Mouse (Mus musculus) forebrain, postnatal 0 days (tissue): Measurements from ENCODE around the gene Dnase2a. TPM values are rescaled to one million over a fixed set of nuclear protein-coding genes. Genes with fewer than 3 reads are reported as not detected.

Experiments used
- ATAC-seq: fragments of 200-750 bp; cut with Nextera tagmentation; 2 replicates; pipeline ENCODE4 v1.8.0; 2017; ENCODE audit warnings: mild to moderate bottlenecking, moderate library complexity
- DNase-seq: peaks from one replicate; pipeline ENCODE4 v3.0.0-alpha.2; 2015
- H3K27ac ChIP-seq: fragments of 300-500 bp; sonication (generic); 2 replicates; pipeline ENCODE4 v1.5.1; 2014; ENCODE audit warnings: low read depth, mild to moderate bottlenecking, antibody characterized with exemption, low read length, moderate library complexity, mixed read lengths
- H3K27me3 ChIP-seq: fragments of 300-500 bp; sonication (generic); 2 replicates; pipeline ENCODE4 v1.6.1; 2014; ENCODE audit warnings: mild to moderate bottlenecking, low read length, mixed read lengths; ENCODE audit not compliant: insufficient read depth
- H3K36me3 ChIP-seq: fragments of 300-500 bp; sonication (generic); 2 replicates; pipeline ENCODE4 v1.6.1; 2014; ENCODE audit warnings: mild to moderate bottlenecking, moderate library complexity; ENCODE audit not compliant: insufficient read depth
- H3K4me1 ChIP-seq: fragments of 300-500 bp; sonication (generic); 2 replicates; pipeline ENCODE4 v1.6.1; 2014; ENCODE audit warnings: antibody characterized with exemption; ENCODE audit not compliant: insufficient read depth
- H3K4me2 ChIP-seq: fragments of 300-500 bp; sonication (generic); 2 replicates; pipeline ENCODE4 v1.6.1; 2014; ENCODE audit warnings: low read depth, mild to moderate bottlenecking, moderate library complexity
- H3K4me3 ChIP-seq: fragments of 300-500 bp; sonication (generic); 2 replicates; pipeline ENCODE4 v1.5.1; 2014; ENCODE audit warnings: low read depth, low read length, mixed read lengths
- H3K9ac ChIP-seq: fragments of 300-500 bp; sonication (generic); 2 replicates; pipeline ENCODE4 v1.6.1; 2014; ENCODE audit warnings: mild to moderate bottlenecking
- H3K9me3 ChIP-seq: fragments of 300-500 bp; sonication (generic); 2 replicates; pipeline ENCODE4 v1.6.1; 2016; ENCODE audit warnings: low read length
- CTCF ChIP-seq: sonication (generic); IDR thresholded peaks from 2 replicates; pipeline ENCODE4 v1.5.1; 2016; ENCODE audit warnings: antibody characterized with exemption, control low read depth, low read depth
- WGBS: fragments of 180-500 bp; shearing (Covaris S2); extraction: QIAGEN DNeasy Blood & Tissue Kit; methylation state at CpG from one replicate; pipeline ENCODE4 v1.1.7; 2014; 5-methylcytosine and 5-hydroxymethylcytosine counted together
- microRNA-seq, 2 experiments: library from miRNA; unstranded; fragments of <30 nt; microRNA quantifications; one replicate each; pipeline ENCODE4; 2016
- polyA plus RNA-seq: library from polyadenylated mRNA; unstranded; fragments of >200 nt; fragmentation: Nextera tagmentation; extraction: Ambion mirVana; gene quantifications from 2 replicates; pipeline ENCODE4 v1.2.1, GENCODE M21; 2015
- total RNA-seq: library from RNA; depleted of rRNA; stranded (reverse); fragments of >200 nt; gene quantifications from 2 replicates; pipeline ENCODE4 v1.2.3, GENCODE M21; 2014; rRNA removed

Dnase2a gene
- total and polyA plus RNA-seq, 2 experiments from 2014 or later, result 3.6 to 6.3 TPM

- Histone ChIP-seq H3K9ac (peak overlapping the region; percentile 97), H3K4me1 (peaks cover 9% of the 10 kb centered on the region; the same call in 1 of the 2 replicates), H3K27ac (0 out of 2 replicates have a peak overlapping the region, but pooled peaks have one; percentile 10), H3K4me2 (peak overlapping the region; percentile 91), H3K36me3 (peaks cover 32% of the 10 kb centered on the region), H3K4me3 (peak overlapping the region; percentile 85), H3K9me3 (no peaks in the 10 kb centered on the region), H3K27me3 (no peaks in the 10 kb centered on the region)
- ATAC-seq (no peak), DNase-seq (no peak)
- WGBS, result 58% methylated on average over 5 of the region's 5 CpGs
- no peak for TF ChIP-seq CTCF
These were observed 62.6 kb downstream of the Dnase2a start for GRCm38 (mm10) chr8:84970913-84971312.

Small RNA genes lying within 50 kb of the gene (microRNA-seq; reads per million reads assigned to microRNA genes)
- gene Gm24197, result 0 reads per million in 2 experiments
- 1.6 to 4.3 reads per million in 2 experiments for gene Mir7069

Other genes with a start within 250 kb of the Dnase2a start
Only the 30 nearest of the 33 such genes appear.
- 65.9 and 78.2 TPM in 2 replicates for gene Nacc1, start 220.7 kb upstream of the Dnase2a start, total RNA-seq
- gene Nacc1, start 220.7 kb upstream of the Dnase2a start, polyA plus RNA-seq, result 14.6 and 14.7 TPM in 2 replicates
- 2.2 and 2.7 TPM in 2 replicates for gene Lyl1, start 207.1 kb upstream of the Dnase2a start, total RNA-seq
- gene Lyl1, start 207.1 kb upstream of the Dnase2a start, polyA plus RNA-seq, result 2.4 and 2.5 TPM in 2 replicates
- not detected in 2 replicates for gene G430095P16Rik, start 185.6 kb upstream of the Dnase2a start, total RNA-seq
- gene G430095P16Rik, start 185.6 kb upstream of the Dnase2a start, polyA plus RNA-seq, result 0.56 and 1.0 TPM in 2 replicates
- 111 and 116 TPM in 2 replicates for gene Nfix, start 108.2 kb upstream of the Dnase2a start, total RNA-seq
- 347 and 376 TPM in 2 replicates for gene Nfix, start 108.2 kb upstream of the Dnase2a start, polyA plus RNA-seq
- gene Dand5, start 85.7 kb upstream of the Dnase2a start, total RNA-seq, result 4.7 and 6.9 TPM in 2 replicates
- 8.2 and 10.0 TPM in 2 replicates for gene Dand5, start 85.7 kb upstream of the Dnase2a start, polyA plus RNA-seq
- 24.7 and 28.7 TPM in 2 replicates for gene Gadd45gip1, start 77.0 kb upstream of the Dnase2a start, total RNA-seq
- 36.7 and 40.8 TPM in 2 replicates for gene Gadd45gip1, start 77.0 kb upstream of the Dnase2a start, polyA plus RNA-seq
- gene Rad23a, start 67.9 kb upstream of the Dnase2a start, total RNA-seq, result 32.2 and 55.3 TPM in 2 replicates
- gene Rad23a, start 67.9 kb upstream of the Dnase2a start, polyA plus RNA-seq, result 63.5 and 77.4 TPM in 2 replicates
- 470 and 505 TPM in 2 replicates for gene Calr, start 61.6 kb upstream of the Dnase2a start, total RNA-seq
- gene Calr, start 61.6 kb upstream of the Dnase2a start, polyA plus RNA-seq, result 354 and 405 TPM in 2 replicates
- 77.1 and 91.2 TPM in 2 replicates for gene Farsa, start 51.6 kb upstream of the Dnase2a start, total RNA-seq
- gene Farsa, start 51.6 kb upstream of the Dnase2a start, polyA plus RNA-seq, result 100 and 103 TPM in 2 replicates
- gene Syce2, start 36.4 kb upstream of the Dnase2a start, total RNA-seq, result 27.5 and 32.2 TPM in 2 replicates
- gene Syce2, start 36.4 kb upstream of the Dnase2a start, polyA plus RNA-seq, result 77.9 and 78.2 TPM in 2 replicates
- 28.9 and 31.5 TPM in 2 replicates for gene Gcdh, start 14.6 kb upstream of the Dnase2a start, total RNA-seq
- 21.3 and 27.5 TPM in 2 replicates for gene Gcdh, start 14.6 kb upstream of the Dnase2a start, polyA plus RNA-seq
- gene Klf1, start 6.6 kb upstream of the Dnase2a start, total RNA-seq, result 0.46 TPM in 1 of 2 replicates, not detected in the other
- gene Klf1, start 6.6 kb upstream of the Dnase2a start, polyA plus RNA-seq, result 0.50 and 0.77 TPM in 2 replicates
- 39.7 and 57.7 TPM in 2 replicates for gene Mast1, start 28.8 kb downstream of the Dnase2a start, total RNA-seq
- gene Mast1, start 28.8 kb downstream of the Dnase2a start, polyA plus RNA-seq, result 44.2 and 63.8 TPM in 2 replicates
- 4.8 and 10.4 TPM in 2 replicates for gene Rtbdn, start 38.4 kb downstream of the Dnase2a start, total RNA-seq
- 1.7 and 3.5 TPM in 2 replicates for gene Rtbdn, start 38.4 kb downstream of the Dnase2a start, polyA plus RNA-seq
- not detected in 2 replicates for gene Gm49661, start 60.9 kb downstream of the Dnase2a start, total RNA-seq
- not detected in 2 replicates for gene Gm49661, start 60.9 kb downstream of the Dnase2a start, polyA plus RNA-seq
- gene Prdx2, start 61.0 kb downstream of the Dnase2a start, total RNA-seq, result 814 and 983 TPM in 2 replicates
- gene Prdx2, start 61.0 kb downstream of the Dnase2a start, polyA plus RNA-seq, result 974 and 1,110 TPM in 2 replicates
- gene Rnaseh2a, start 61.2 kb downstream of the Dnase2a start, total RNA-seq, result 39.8 and 42.7 TPM in 2 replicates
- gene Rnaseh2a, start 61.2 kb downstream of the Dnase2a start, polyA plus RNA-seq, result 52.2 and 56.3 TPM in 2 replicates
- gene Junb, start 70.2 kb downstream of the Dnase2a start, total RNA-seq, result 21.9 and 22.2 TPM in 2 replicates
- gene Junb, start 70.2 kb downstream of the Dnase2a start, polyA plus RNA-seq, result 10.1 and 15.9 TPM in 2 replicates
- 30.3 and 32.5 TPM in 2 replicates for gene Hook2, start 82.0 kb downstream of the Dnase2a start, total RNA-seq
- 22.6 and 28.7 TPM in 2 replicates for gene Hook2, start 82.0 kb downstream of the Dnase2a start, polyA plus RNA-seq
- not detected in 2 replicates for gene Best2, start 106.0 kb downstream of the Dnase2a start, total RNA-seq
- gene Best2, start 106.0 kb downstream of the Dnase2a start, polyA plus RNA-seq, result 0.11 and 0.15 TPM in 2 replicates
- 136 and 160 TPM in 2 replicates for gene Asna1, start 116.7 kb downstream of the Dnase2a start, total RNA-seq
- 153 and 180 TPM in 2 replicates for gene Asna1, start 116.7 kb downstream of the Dnase2a start, polyA plus RNA-seq
- gene Trir, start 118.3 kb downstream of the Dnase2a start, total RNA-seq, result 338 and 447 TPM in 2 replicates
- 161 and 178 TPM in 2 replicates for gene Trir, start 118.3 kb downstream of the Dnase2a start, polyA plus RNA-seq
- 129 and 155 TPM in 2 replicates for gene Tnpo2, start 128.4 kb downstream of the Dnase2a start, total RNA-seq
- 40.4 and 52.3 TPM in 2 replicates for gene Tnpo2, start 128.4 kb downstream of the Dnase2a start, polyA plus RNA-seq
- gene Fbxw9, start 151.5 kb downstream of the Dnase2a start, total RNA-seq, result 106 and 115 TPM in 2 replicates
- 79.8 and 87.4 TPM in 2 replicates for gene Fbxw9, start 151.5 kb downstream of the Dnase2a start, polyA plus RNA-seq
- not detected in 2 replicates for gene Gm5741, start 159.4 kb downstream of the Dnase2a start, total RNA-seq
- gene Gm5741, start 159.4 kb downstream of the Dnase2a start, polyA plus RNA-seq, result 0.74 and 3.0 TPM in 2 replicates
- 63.1 and 74.3 TPM in 2 replicates for gene Dhps, start 163.2 kb downstream of the Dnase2a start, total RNA-seq
- gene Dhps, start 163.2 kb downstream of the Dnase2a start, polyA plus RNA-seq, result 104 and 118 TPM in 2 replicates
- gene Wdr83os, start 172.2 kb downstream of the Dnase2a start, total RNA-seq, result 80.8 and 105 TPM in 2 replicates
- gene Wdr83os, start 172.2 kb downstream of the Dnase2a start, polyA plus RNA-seq, result 171 and 182 TPM in 2 replicates
- 22.1 and 22.5 TPM in 2 replicates for gene Wdr83, start 172.7 kb downstream of the Dnase2a start, total RNA-seq
- 35.3 and 37.2 TPM in 2 replicates for gene Wdr83, start 172.7 kb downstream of the Dnase2a start, polyA plus RNA-seq
- 24.9 and 28.8 TPM in 2 replicates for gene Man2b1, start 174.7 kb downstream of the Dnase2a start, total RNA-seq
- gene Man2b1, start 174.7 kb downstream of the Dnase2a start, polyA plus RNA-seq, result 14.8 and 18.0 TPM in 2 replicates
- gene Zfp791, start 214.5 kb downstream of the Dnase2a start, total RNA-seq, result 2.7 and 3.2 TPM in 2 replicates
- gene Zfp791, start 214.5 kb downstream of the Dnase2a start, polyA plus RNA-seq, result 1.5 and 2.4 TPM in 2 replicates